Mouse (Mus musculus) C2C12 (cell line): ENCODE measurements around the gene Snx8.
"Not testable (repeated sequence)": the region's sequence is repeated elsewhere in the genome, so short reads cannot be mapped to it uniquely, and the experiment has no call there.

ENCODE experiments used
- CEBPB ChIP-seq: IDR thresholded peaks from one replicate; pipeline ENCODE4 v1.6.1; 2011; ENCODE audit warnings: low read depth, mild to moderate bottlenecking, control low read depth, moderate library complexity
- CTCF ChIP-seq: IDR thresholded peaks from one replicate; pipeline ENCODE4 v1.5.1; 2011; ENCODE audit not compliant: control insufficient read depth, insufficient read depth, insufficient read length
- USF1 ChIP-seq: IDR thresholded peaks from one replicate; pipeline ENCODE4 v1.6.1; 2011; ENCODE audit warnings: low read depth, mild to moderate bottlenecking, control low read depth, moderate library complexity

DNA sequence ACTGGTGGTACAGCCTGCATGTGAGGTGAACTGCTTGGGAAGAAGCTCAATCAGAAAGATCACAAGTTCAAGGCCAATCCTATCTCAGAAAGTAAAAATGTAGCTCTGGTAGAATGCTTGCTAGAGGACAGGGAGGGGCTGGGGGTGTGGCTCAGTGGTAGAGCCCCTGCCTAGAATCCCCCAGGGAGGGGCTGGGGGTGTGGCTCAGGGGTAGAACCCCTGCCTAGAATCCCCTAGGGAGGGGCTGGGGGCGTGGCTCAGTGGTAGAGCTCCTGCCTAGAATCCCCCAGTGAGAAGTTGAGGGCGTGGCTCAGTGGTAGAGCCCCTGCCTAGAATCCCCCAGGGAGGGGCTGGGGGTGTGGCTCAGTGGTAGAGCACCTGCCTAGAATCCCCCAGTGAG is 20.9 kb downstream of the Snx8 start:
- not testable (repeated sequence) for TF ChIP-seq CTCF, USF1, CEBPB
